Mouse (Mus musculus): Measurements from ENCODE around the gene Zfp42. TPM values are rescaled to one million over a fixed set of nuclear protein-coding genes. Genes with fewer than 3 reads are reported as not detected.
"Not testable (repeated sequence)": the region's sequence is repeated elsewhere in the genome, so short reads cannot be mapped to it uniquely, and the experiment has no call there.

The Zfp42 gene
- not detected for total RNA-seq (2021)
- not detected in 2 replicates for polyA plus RNA-seq (2012; rRNA removed)
- long read RNA-seq = 0 reads

DNA sequence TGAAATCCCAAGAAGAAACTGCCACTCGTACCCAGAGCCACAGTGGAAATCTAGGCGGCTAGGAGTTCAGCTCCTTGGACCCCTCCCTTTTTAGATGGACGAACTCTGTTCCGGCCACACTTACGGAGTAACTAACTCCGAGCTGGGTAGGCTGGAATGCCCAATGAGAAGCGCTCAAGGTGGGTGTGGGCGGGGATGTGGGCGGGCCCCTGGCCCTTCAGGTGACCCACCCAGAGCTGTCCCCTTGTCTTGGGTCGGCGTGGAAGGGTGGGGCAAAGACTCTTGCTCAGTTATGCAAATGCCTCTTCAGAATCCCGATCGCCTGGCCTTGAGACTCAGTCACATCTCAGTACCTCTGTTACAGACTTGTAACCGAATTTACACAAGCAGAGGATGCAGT is at the start of gene Zfp42:
TSS of gene Zfp42 (minus strand) at position 85 of the 400 bp plus-strand sequence.
- Histone ChIP-seq H3K27me3 (ENCODE audit: control insufficient read depth, insufficient read depth, low read length) (no peaks in the 10 kb centered on the region), H3K9ac (ENCODE audit: low read depth, low read length) (no peak within 1 kb of the TSS), H3K27ac (no peak within 1 kb of the TSS), H3K79me2 (replicated peaks; ENCODE audit: control insufficient read depth, insufficient read depth, low read length) (no peaks in the 10 kb centered on the region), H3K4me1 (ENCODE audit: control insufficient read depth, insufficient read depth, low read length) (no peaks in the 10 kb centered on the region), H3K36me3 (ENCODE audit: control insufficient read depth, insufficient read depth, low read length) (no peaks in the 10 kb centered on the region), H3K4me3 (no peak within 1 kb of the TSS)
- 49% methylated on average over 14 of the region's 14 CpGs for WGBS
- TF ChIP-seq EP300 (IDR thresholded peaks at IDR 0.05; ENCODE audit: insufficient read depth, low read depth, low read length) (no peak), CTCF (IDR thresholded peaks at IDR 0.05) (no peak), POLR2A (IDR thresholded peaks at IDR 0.05; ENCODE audit: insufficient read depth, low read depth, low read length) (no peak)
- intact Hi-C loops (cut with DNase I) = no loop called here
- DNase-seq = no peak

DNA sequence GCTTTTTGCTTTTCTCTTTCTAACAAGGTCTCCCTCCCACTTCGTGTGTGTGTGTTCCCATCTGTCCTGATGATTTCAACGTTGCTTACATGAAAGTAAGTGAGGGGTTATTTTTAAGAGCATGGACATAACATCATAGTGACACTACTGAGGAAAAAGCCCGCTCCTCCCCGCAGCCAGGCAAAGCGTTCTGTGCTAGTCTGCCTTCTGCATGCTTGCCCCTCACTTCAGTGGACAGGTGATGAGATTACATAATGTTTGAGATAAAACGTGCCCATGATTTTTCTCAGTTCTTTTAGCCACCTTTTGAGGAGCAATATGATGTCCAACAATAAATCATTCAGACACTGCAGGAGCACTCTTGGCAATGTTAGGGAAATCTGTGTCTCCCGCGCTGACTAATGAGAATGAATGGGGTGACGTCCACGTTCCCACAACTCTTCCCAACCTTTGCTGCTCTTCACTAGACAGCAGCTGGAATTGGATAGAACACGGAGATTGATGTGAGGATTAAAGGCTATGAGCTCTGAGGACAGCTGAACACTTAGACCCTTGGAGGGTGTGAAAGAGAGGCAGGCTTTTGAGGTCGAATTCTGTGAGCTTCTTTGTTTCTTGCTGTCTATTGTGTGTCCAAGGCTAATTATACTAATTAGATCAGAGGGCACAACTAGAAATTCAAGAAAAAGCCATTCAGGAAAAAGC is 49.4 kb upstream of the Zfp42 start:
- Histone ChIP-seq H3K4me3 (no peak overlapping the region), H3K79me2 (replicated peaks; ENCODE audit: control insufficient read depth, insufficient read depth, low read length) (no peaks in the 10 kb centered on the region), H3K9ac (ENCODE audit: low read depth, low read length) (no peak overlapping the region), H3K27me3 (ENCODE audit: control insufficient read depth, insufficient read depth, low read length) (no peaks in the 10 kb centered on the region), H3K27ac (no peak overlapping the region), H3K4me1 (ENCODE audit: control insufficient read depth, insufficient read depth, low read length) (no peaks in the 10 kb centered on the region), H3K36me3 (ENCODE audit: control insufficient read depth, insufficient read depth, low read length) (no peaks in the 10 kb centered on the region)
- intact Hi-C loops (cut with DNase I) = no loop called here
- TF ChIP-seq EP300 (IDR thresholded peaks at IDR 0.05; ENCODE audit: insufficient read depth, low read depth, low read length) (no peak), CTCF (IDR thresholded peaks at IDR 0.05) (no peak), POLR2A (IDR thresholded peaks at IDR 0.05; ENCODE audit: insufficient read depth, low read depth, low read length) (no peak)
- DNase-seq = no peak
- 70% methylated on average over 12 of the region's 12 CpGs for WGBS

- H3K4me1 ChIP-seq (ENCODE audit: control insufficient read depth, insufficient read depth, low read length); intact Hi-C loops (cut with DNase I); H3K36me3 ChIP-seq (ENCODE audit: control insufficient read depth, insufficient read depth, low read length); H3K27ac ChIP-seq; H3K9ac ChIP-seq (ENCODE audit: low read depth, low read length); H3K27me3 ChIP-seq (ENCODE audit: control insufficient read depth, insufficient read depth, low read length); H3K4me3 ChIP-seq; H3K79me2 ChIP-seq (replicated peaks; ENCODE audit: control insufficient read depth, insufficient read depth, low read length); DNase-seq: not testable (repeated sequence)
These were observed 45.5 kb upstream of the Zfp42 start for GRCm38 (mm10) chr8:43352241-43352640.

- Histone ChIP-seq H3K36me3 (ENCODE audit: control insufficient read depth, insufficient read depth, low read length) (no peaks in the 10 kb centered on the region), H3K4me1 (ENCODE audit: control insufficient read depth, insufficient read depth, low read length) (no peaks in the 10 kb centered on the region), H3K27ac (no peak overlapping the region), H3K4me3 (no peak overlapping the region), H3K27me3 (ENCODE audit: control insufficient read depth, insufficient read depth, low read length) (no peaks in the 10 kb centered on the region), H3K79me2 (replicated peaks; ENCODE audit: control insufficient read depth, insufficient read depth, low read length) (no peaks in the 10 kb centered on the region), H3K9ac (ENCODE audit: low read depth, low read length) (no peak overlapping the region)
- no peak for TF ChIP-seq POLR2A (IDR thresholded peaks at IDR 0.05; ENCODE audit: insufficient read depth, low read depth, low read length)
- TF ChIP-seq EP300 (IDR thresholded peaks at IDR 0.05; ENCODE audit: insufficient read depth, low read depth, low read length) = no peak
- TF ChIP-seq CTCF (IDR thresholded peaks at IDR 0.05) = no peak
- intact Hi-C loops (cut with DNase I) = no loop called here
- DNase-seq = no peak
- WGBS = 64% methylated on average over 5 of the region's 5 CpGs
These were observed 31.8 kb upstream of the Zfp42 start for GRCm38 (mm10) chr8:43338555-43338954.

DNA sequence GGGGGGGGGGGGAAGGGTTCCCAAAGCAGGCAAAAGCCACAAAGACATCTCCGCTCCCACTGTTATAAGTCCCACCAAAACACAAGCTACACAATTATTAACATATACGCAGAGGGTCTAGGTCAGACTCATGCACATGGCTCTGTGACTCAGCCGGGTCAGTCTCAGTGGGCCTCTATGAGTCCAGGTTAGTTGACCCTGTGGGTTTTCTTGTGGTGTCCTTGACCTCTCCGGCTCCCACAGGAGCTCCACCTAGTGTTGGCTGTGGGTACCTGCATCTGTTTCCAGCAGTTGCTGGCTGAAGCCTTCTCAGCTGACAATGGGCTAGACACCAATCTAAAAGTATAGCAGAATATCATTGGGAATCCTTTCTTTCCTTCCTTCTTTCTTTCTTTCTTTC is 26.7 kb upstream of the Zfp42 start:
- 58% methylated on average over 4 of the region's 4 CpGs for WGBS
- no peaks in the 10 kb centered on the region for H3K27me3 ChIP-seq (ENCODE audit: control insufficient read depth, insufficient read depth, low read length)
- no peak overlapping the region for H3K4me3 ChIP-seq
- no peak for TF ChIP-seq POLR2A (IDR thresholded peaks at IDR 0.05; ENCODE audit: insufficient read depth, low read depth, low read length)
- peak; percentile 51 for TF ChIP-seq CTCF (IDR thresholded peaks at IDR 0.05)
- intact Hi-C loops (cut with DNase I) = no loop called here
- no peak overlapping the region for H3K27ac ChIP-seq
- no peaks in the 10 kb centered on the region for H3K4me1 ChIP-seq (ENCODE audit: control insufficient read depth, insufficient read depth, low read length)
- H3K9ac ChIP-seq (ENCODE audit: low read depth, low read length) = no peak overlapping the region
- peak in 1 of 2 experiments; percentile 18 for DNase-seq
- H3K79me2 ChIP-seq (replicated peaks; ENCODE audit: control insufficient read depth, insufficient read depth, low read length) = no peaks in the 10 kb centered on the region
- H3K36me3 ChIP-seq (ENCODE audit: control insufficient read depth, insufficient read depth, low read length) = no peaks in the 10 kb centered on the region

- Histone ChIP-seq H3K27ac (no peak overlapping the region), H3K36me3 (ENCODE audit: control insufficient read depth, insufficient read depth, low read length) (no peaks in the 10 kb centered on the region), H3K4me3 (no peak overlapping the region), H3K79me2 (replicated peaks; ENCODE audit: control insufficient read depth, insufficient read depth, low read length) (no peaks in the 10 kb centered on the region), H3K9ac (ENCODE audit: low read depth, low read length) (no peak overlapping the region), H3K27me3 (ENCODE audit: control insufficient read depth, insufficient read depth, low read length) (no peaks in the 10 kb centered on the region), H3K4me1 (ENCODE audit: control insufficient read depth, insufficient read depth, low read length) (no peaks in the 10 kb centered on the region)
- no peak for TF ChIP-seq CTCF (IDR thresholded peaks at IDR 0.05)
- no peak for TF ChIP-seq POLR2A (IDR thresholded peaks at IDR 0.05; ENCODE audit: insufficient read depth, low read depth, low read length)
- no peak for TF ChIP-seq EP300 (IDR thresholded peaks at IDR 0.05; ENCODE audit: insufficient read depth, low read depth, low read length)
- WGBS = 87% methylated on average over 7 of the region's 7 CpGs
- DNase-seq = no peak
- intact Hi-C loops (cut with DNase I) = no loop called here
These were observed 24.9 kb upstream of the Zfp42 start for GRCm38 (mm10) chr8:43331657-43332056.
